In the genomic region with DNA sequence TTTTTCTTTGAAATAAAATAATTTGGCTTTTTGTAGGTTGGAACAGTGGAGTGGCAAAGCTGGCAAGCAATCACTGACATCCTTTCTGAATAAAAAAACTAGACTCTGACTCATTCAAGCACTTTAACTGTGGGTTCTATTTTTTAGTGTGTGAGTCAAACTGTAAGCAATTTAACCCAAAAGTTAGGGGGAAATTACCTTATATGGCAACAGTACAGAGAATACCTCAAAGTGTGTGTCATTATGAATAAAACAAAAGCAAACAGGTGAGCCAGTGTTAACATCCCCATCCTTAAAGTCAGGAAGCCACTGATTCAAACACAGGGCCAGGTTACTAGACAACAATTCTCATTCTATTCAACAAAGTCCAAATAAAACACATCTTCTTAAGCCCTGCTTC, we compare ENCODE assay signal across 28 mouse cellular contexts. TPM values are rescaled to one million over a fixed set of nuclear protein-coding genes. Genes with fewer than 3 reads are reported as not detected.
DNase-seq lines count a peak whose midpoint lies in the region; ATAC-seq and TF ChIP-seq lines count a peak whose summit lies in the region.
"Had no signal": no experiment of that assay in that cellular context is flagged by ENCODE, and none has a peak within 500 bp of the region (broad histone marks: within the 10 kb centered on the region; RNA-seq: fewer than 3 reads in every experiment).

No protein-coding gene starts in this region.

- no peak for TF ChIP-seq CTCF in Patski (IDR thresholded peaks at IDR 0.05)

- H3K9me3 ChIP-seq in intestine, embryonic 16.5 days (ENCODE audit: control insufficient read depth, low read length), result no peaks in the 10 kb centered on the region
- H3K9me3 ChIP-seq: embryonic facial prominence, embryonic 15.5 days; forebrain, embryonic 10.5 days; hindbrain, embryonic 10.5 days; midbrain, embryonic 15.5 days; neural tube, embryonic 15.5 days; stomach, embryonic 15.5 days had no signal

- DNase-seq in 416B (ENCODE audit: low read depth) (peak; percentile 76), Patski (ENCODE audit: low read depth, low spot score) (peak; percentile 42)
- DNase-seq in CD4-positive helper T cell, adult 2 months (ENCODE audit: low read depth, low spot score), result peak; percentile 39
- DNase-seq in left cerebral cortex, postnatal 4 days, result no peak
- DNase-seq in c-Kit-positive CD71-positive TER-119-positive erythroid progenitor cells, embryonic 14.5 days (ENCODE audit: low spot score), result no peak
- DNase-seq: adrenal gland, adult 8-10 months; cerebellum, adult 8-10 months; forebrain, postnatal 0 days; gastrocnemius, postnatal 14 days; heart, adult 11 months; kidney, adult 18-20 months; layer of hippocampus, adult 9-11 months; right cerebral cortex, adult 18-20 months; right cerebral cortex, postnatal 4 days; thymus, adult 2 months had no signal

- CTCF ChIA-PET in Patski (lab: Charles Lee), result interaction anchor here (1.0 to 3.5 kb wide), 3 partner anchors 9 to 95 kb away, joined by 3 to 18 read pairs (median 3); no protein-coding TSS in a partner anchor

- ATAC-seq in Patski, result peak; percentile 84
- peak; percentile 57 for ATAC-seq in inflammation-experienced regulatory T-cells, adult 6 months
- no peak for ATAC-seq in intestine, embryonic 16.5 days
- ATAC-seq: forebrain, postnatal 0 days; hindbrain, postnatal 0 days; midbrain, embryonic 15.5 days had no signal

- H3K4me1 ChIP-seq in intestine, embryonic 16.5 days (ENCODE audit: control insufficient read depth, insufficient read depth, low read length), result no peaks in the 10 kb centered on the region
- H3K4me1 ChIP-seq: hindbrain, embryonic 10.5 days; midbrain, embryonic 15.5 days; neural tube, embryonic 15.5 days; stomach, embryonic 15.5 days had no signal

- H3K4me3 ChIP-seq in intestine, embryonic 16.5 days (ENCODE audit: low read length), result no peak overlapping the region
- H3K4me3 ChIP-seq: embryonic facial prominence, embryonic 15.5 days; forebrain, embryonic 10.5 days; hindbrain, embryonic 10.5 days; left cerebral cortex, adult 2 months; midbrain, embryonic 15.5 days; neural tube, embryonic 15.5 days; stomach, embryonic 15.5 days had no signal

- no peaks in the 10 kb centered on the region for H3K36me3 ChIP-seq in intestine, embryonic 16.5 days (ENCODE audit: control insufficient read depth, insufficient read depth, low read length)
- H3K36me3 ChIP-seq: embryonic facial prominence, embryonic 15.5 days; forebrain, embryonic 10.5 days; hindbrain, embryonic 10.5 days; midbrain, embryonic 15.5 days; neural tube, embryonic 15.5 days; stomach, embryonic 15.5 days had no signal

- in situ Hi-C loops in Patski (cut with MboI; ENCODE audit: low pct_unique_long_range_greater_than_20kb), result no loop called here

- no peak overlapping the region for H3K4me2 ChIP-seq in intestine, embryonic 16.5 days (ENCODE audit: low read depth, low read length)
- H3K4me2 ChIP-seq: embryonic facial prominence, embryonic 15.5 days; heart, embryonic 11.5 days; midbrain, embryonic 15.5 days; neural tube, embryonic 15.5 days; stomach, embryonic 15.5 days had no signal

- POLR2A ChIA-PET in Patski (lab: Charles Lee), result interaction anchor here (1.1 kb wide), 1 partner anchor 13 kb away, joined by 4 read pairs; no protein-coding TSS in a partner anchor

- H3K27me3 ChIP-seq in Patski, result no peaks in the 10 kb centered on the region
- H3K27me3 ChIP-seq in intestine, embryonic 16.5 days (replicated peaks; ENCODE audit: control insufficient read depth, insufficient read depth, low read length), result no peaks in the 10 kb centered on the region
- H3K27me3 ChIP-seq: embryonic facial prominence, embryonic 15.5 days; midbrain, embryonic 15.5 days; neural tube, embryonic 15.5 days; stomach, embryonic 15.5 days had no signal

- no peak overlapping the region for H3K9ac ChIP-seq in intestine, embryonic 16.5 days (ENCODE audit: low read depth, low read length)
- H3K9ac ChIP-seq: embryonic facial prominence, embryonic 15.5 days; forebrain, postnatal 0 days; midbrain, embryonic 15.5 days; neural tube, embryonic 15.5 days; stomach, embryonic 15.5 days had no signal

- no peak overlapping the region for H3K27ac ChIP-seq in intestine, embryonic 16.5 days (ENCODE audit: low read length)
- H3K27ac ChIP-seq: embryonic facial prominence, embryonic 15.5 days; forebrain, embryonic 10.5 days; hindbrain, embryonic 10.5 days; hindbrain, postnatal 0 days; kidney, postnatal 0 days; left cerebral cortex, adult 2 months; macrophage; midbrain, embryonic 15.5 days; neural tube, embryonic 15.5 days; stomach, embryonic 15.5 days had no signal

- intact Hi-C loops in left cerebral cortex, postnatal 4 days (cut with DNase I), result no loop called here

RNA-seq across cellular contexts. Expression of a gene that starts 36.5 kb away (rescaled TPM):
- polyA plus RNA-seq in Patski (2021), result 145 TPM
- 10 to 100 TPM; 21.5 to 25.7 (median 25.4) TPM for polyA plus RNA-seq in inflammation-experienced regulatory T-cells, adult 6 months (2017; shearing (Covaris generic))
- total RNA-seq in left cerebral cortex, postnatal 4 days (2021), result 10 to 100 TPM; 16.7 to 19.3 TPM
- polyA plus RNA-seq in intestine, embryonic 16.5 days (2015; fragmentation: Nextera tagmentation; extraction: Ambion mirVana), result 35.7 and 37.2 TPM in 2 replicates

Comparison
In these comparisons a context has a peak if more than half of its experiments do, and no peak if none do; other contexts are left out.
1. DNase-seq: peak in 416B (single experiment), CD4-positive helper T cell, adult 2 months (single experiment) and Patski (single experiment); none in left cerebral cortex, postnatal 4 days (single experiment) and c-Kit-positive CD71-positive TER-119-positive erythroid progenitor cells, embryonic 14.5 days (single experiment).